Mouse (Mus musculus) neural tube, embryonic 11.5 days (tissue): ENCODE data around the gene Macf1. TPM values are rescaled to one million over a fixed set of nuclear protein-coding genes. Genes with fewer than 3 reads are reported as not detected.

Source experiments
- ATAC-seq: fragments of 200-750 bp; cut with Nextera tagmentation; 2 replicates; pipeline ENCODE4 v1.8.0; 2017; ENCODE audit warnings: moderate number of reproducible peaks, mild to moderate bottlenecking, moderate TSS enrichment, moderate library complexity; ENCODE audit not compliant: insufficient read depth, low FRiP score, low TSS enrichment
- DNase-seq: peaks from one replicate; pipeline ENCODE4 v3.0.0-alpha.2; 2015; ENCODE audit warnings: low spot score
- H3K27ac ChIP-seq: fragments of 300-500 bp; sonication (generic); 2 replicates; pipeline ENCODE4 v1.5.1; 2014; ENCODE audit warnings: low read depth, mild to moderate bottlenecking, low read length
- H3K27me3 ChIP-seq: fragments of 300-500 bp; sonication (generic); 2 replicates; pipeline ENCODE4 v1.6.1; 2014; ENCODE audit warnings: mild to moderate bottlenecking, low read length, mixed read lengths; ENCODE audit not compliant: control insufficient read depth, insufficient read depth
- H3K36me3 ChIP-seq: fragments of 300-500 bp; sonication (generic); 2 replicates; pipeline ENCODE4 v1.6.1; 2014; ENCODE audit warnings: mild to moderate bottlenecking, low read length, moderate library complexity, mixed read lengths; ENCODE audit not compliant: control insufficient read depth, insufficient read depth
- H3K4me1 ChIP-seq: fragments of 300-500 bp; sonication (generic); 2 replicates; pipeline ENCODE4 v1.6.1; 2014; ENCODE audit warnings: low read length, mixed read lengths; ENCODE audit not compliant: control insufficient read depth, insufficient read depth
- H3K4me2 ChIP-seq: fragments of 300-500 bp; sonication (generic); 2 replicates; pipeline ENCODE4 v1.6.1; 2014; ENCODE audit warnings: low read depth, mild to moderate bottlenecking, moderate library complexity
- H3K4me3 ChIP-seq: fragments of 300-500 bp; sonication (generic); 2 replicates; pipeline ENCODE4 v1.5.1; 2014; ENCODE audit warnings: low read depth, low read length
- H3K9ac ChIP-seq: fragments of 300-500 bp; sonication (generic); 2 replicates; pipeline ENCODE4 v1.6.1; 2014; ENCODE audit warnings: mild to moderate bottlenecking, low read length
- H3K9me3 ChIP-seq: fragments of 300-500 bp; sonication (generic); 2 replicates; pipeline ENCODE4 v1.6.1; 2016; ENCODE audit warnings: low read length; ENCODE audit not compliant: control insufficient read depth
- whole genome bisulfite sequencing: fragments of 180-500 bp; shearing (Covaris S2); extraction: QIAGEN DNeasy Blood & Tissue Kit; methylation state at CpG from one replicate; pipeline ENCODE4 v1.1.7; 2014; 5-methylcytosine and 5-hydroxymethylcytosine counted together
- polyA plus RNA-seq: library from polyadenylated mRNA; unstranded; fragments of >200 nt; fragmentation: Nextera tagmentation; extraction: Ambion mirVana; gene quantifications from 2 replicates; pipeline ENCODE4 v1.2.1, GENCODE M21; 2014

The Macf1 gene
- polyA plus RNA-seq, 1 experiment from 2014 or later: 79.1 TPM

GRCm38 (mm10) chr4:123707340-123707739 lies 23.2 kb upstream of the Macf1 start:
- H3K4me1 ChIP-seq: no peaks in the 10 kb centered on the region
- ATAC-seq (no peak), DNase-seq (no peak)
- H3K27me3 ChIP-seq: no peaks in the 10 kb centered on the region
- H3K27ac ChIP-seq: no peak overlapping the region
- H3K4me2 ChIP-seq: no peak overlapping the region
- 90% methylated on average over 5 of the region's 5 CpGs for WGBS
- H3K9ac ChIP-seq: no peak overlapping the region
- no peaks in the 10 kb centered on the region for H3K9me3 ChIP-seq
- H3K36me3 ChIP-seq: peaks cover 4% of the 10 kb centered on the region; the same call in 1 of the 2 replicates
- no peak overlapping the region for H3K4me3 ChIP-seq

- WGBS: 87% methylated on average over 2 of the region's 2 CpGs
- Histone ChIP-seq H3K36me3 (no peaks in the 10 kb centered on the region), H3K9ac (no peak overlapping the region), H3K27me3 (no peaks in the 10 kb centered on the region), H3K4me3 (no peak overlapping the region), H3K4me2 (no peak overlapping the region), H3K4me1 (no peaks in the 10 kb centered on the region), H3K9me3 (no peaks in the 10 kb centered on the region), H3K27ac (no peak overlapping the region)
- no peak for DNase-seq
- no peak for ATAC-seq
Measured at GRCm38 (mm10) chr4:123705340-123705739, 21.2 kb upstream of the Macf1 start.

- whole genome bisulfite sequencing: 79% methylated on average over 12 of the region's 12 CpGs
- H3K27ac ChIP-seq: no peak overlapping the region
Measured at GRCm38 (mm10) chr4:123693384-123693783, 9.2 kb upstream of the Macf1 start.

GRCm38 (mm10) chr4:123692071-123692470 lies 7.9 kb upstream of the Macf1 start:
- Histone ChIP-seq H3K4me2 (no peak overlapping the region), H3K36me3 (no peaks in the 10 kb centered on the region), H3K9ac (no peak overlapping the region), H3K4me1 (0 out of 2 replicates have a peak, but pooled peaks cover 2% of the 10 kb centered on the region), H3K9me3 (no peaks in the 10 kb centered on the region), H3K27ac (no peak overlapping the region), H3K4me3 (no peak overlapping the region), H3K27me3 (no peaks in the 10 kb centered on the region)
- ATAC-seq: no peak
- WGBS: 79% methylated on average over 3 of the region's 3 CpGs
- no peak for DNase-seq

More at GRCm38 (mm10) chr4:123693384-123693783, 9.2 kb upstream of the Macf1 start:
- Histone ChIP-seq H3K9ac (no peak overlapping the region), H3K4me1 (no peaks in the 10 kb centered on the region), H3K4me3 (no peak overlapping the region), H3K27me3 (no peaks in the 10 kb centered on the region), H3K4me2 (no peak overlapping the region), H3K36me3 (no peaks in the 10 kb centered on the region), H3K9me3 (no peaks in the 10 kb centered on the region)
- DNase-seq (no peak), ATAC-seq (no peak)

DNA sequence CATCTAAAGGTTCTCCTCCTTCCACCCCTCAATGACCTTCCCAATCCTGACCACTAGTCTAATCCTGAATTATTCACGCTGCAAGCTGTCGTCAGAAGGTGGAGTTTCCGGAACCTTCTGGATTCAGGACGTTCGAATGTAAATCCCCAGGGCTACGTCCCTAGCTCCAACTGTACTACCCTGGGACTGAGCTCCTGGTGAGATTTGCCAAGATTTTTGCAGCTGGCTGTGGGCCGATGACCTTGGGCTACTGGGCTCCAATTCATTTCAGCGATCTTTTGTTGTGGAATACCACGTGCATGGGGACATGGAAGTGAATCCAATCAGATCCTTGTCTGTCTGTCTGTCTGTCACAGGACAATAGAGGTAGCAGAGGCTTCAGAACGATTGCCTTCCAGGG lies 6.2 kb upstream of the Macf1 start:
- peaks cover 8% of the 10 kb centered on the region for H3K4me1 ChIP-seq
- H3K4me3 ChIP-seq: no peak overlapping the region
- H3K27ac ChIP-seq: no peak overlapping the region
- H3K4me2 ChIP-seq: no peak overlapping the region
- no peaks in the 10 kb centered on the region for H3K9me3 ChIP-seq
- H3K27me3 ChIP-seq: no peaks in the 10 kb centered on the region
- DNase-seq: no peak
- WGBS: 82% methylated on average over 10 of the region's 10 CpGs
- ATAC-seq: no peak
- H3K36me3 ChIP-seq: no peaks in the 10 kb centered on the region
- H3K9ac ChIP-seq: no peak overlapping the region

DNA sequence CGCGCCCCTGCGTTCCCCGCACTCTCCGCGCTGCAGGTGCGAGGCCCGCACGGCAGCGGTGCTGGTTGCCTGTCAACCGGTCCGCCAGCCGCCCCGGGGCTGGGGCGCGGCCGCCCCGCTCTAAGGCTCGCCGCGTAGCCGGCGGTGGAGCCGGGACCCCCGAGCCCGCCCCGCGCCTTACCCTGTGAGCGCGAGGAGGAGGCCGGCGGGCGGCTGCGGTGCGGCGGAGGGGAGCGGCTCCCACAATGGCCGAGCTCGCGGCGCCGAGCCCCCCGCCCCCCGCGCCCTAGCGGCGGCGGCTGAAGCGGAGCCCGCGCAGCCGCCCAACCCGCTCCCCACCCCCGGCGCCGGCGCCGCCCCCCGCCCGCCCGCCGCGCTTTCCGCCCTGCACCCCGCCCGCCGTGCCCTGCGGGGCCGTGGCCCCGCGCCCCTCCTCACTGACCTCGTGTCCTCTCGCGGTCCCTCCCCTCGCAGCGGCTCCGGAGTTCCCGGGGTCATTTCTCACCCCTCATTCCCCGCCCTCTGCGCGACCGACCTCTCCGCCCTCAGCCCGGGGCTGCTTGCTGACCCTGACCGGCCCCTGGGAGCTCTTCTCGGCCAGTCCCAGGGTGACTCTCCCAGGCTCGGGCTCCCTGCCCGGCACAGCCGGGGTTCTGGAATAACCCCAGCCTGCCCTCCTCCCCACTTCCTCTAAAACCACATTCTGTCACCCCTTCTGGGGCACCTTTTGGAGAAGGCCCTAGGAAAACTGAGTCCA lies 3.0 kb upstream of the Macf1 start:
- Histone ChIP-seq H3K9me3 (no peaks in the 10 kb centered on the region), H3K27ac (peak overlapping the region; percentile 88), H3K4me1 (peaks cover 8% of the 10 kb centered on the region), H3K36me3 (no peaks in the 10 kb centered on the region), H3K4me2 (peak overlapping the region; percentile 100), H3K27me3 (no peaks in the 10 kb centered on the region), H3K9ac (peak overlapping the region; percentile 84), H3K4me3 (peak overlapping the region; percentile 75)
- DNase-seq: peak; percentile 59
- 0% methylated on average over 36 of the region's 89 CpGs for WGBS
- peak; percentile 62; the same call in 1 of the 2 replicates for ATAC-seq

GRCm38 (mm10) chr4:123686368-123687024 lies 2.3 kb upstream of the Macf1 start:
- Histone ChIP-seq H3K36me3 (no peaks in the 10 kb centered on the region), H3K9ac (peak overlapping the region; percentile 84), H3K27ac (peak overlapping the region; percentile 88), H3K27me3 (no peaks in the 10 kb centered on the region), H3K9me3 (no peaks in the 10 kb centered on the region), H3K4me2 (peak overlapping the region; percentile 100), H3K4me1 (peaks cover 8% of the 10 kb centered on the region), H3K4me3 (peak overlapping the region; percentile 75)
- under 1% methylated on average over 55 of the region's 56 CpGs for WGBS
- DNase-seq (peak; percentile 46), ATAC-seq (peak; percentile 51)

GRCm38 (mm10) chr4:123685506-123686242 lies 1.5 kb upstream of the Macf1 start:
- Histone ChIP-seq H3K4me2 (peak overlapping the region; percentile 100), H3K4me1 (peaks cover 8% of the 10 kb centered on the region), H3K4me3 (peak overlapping the region; percentile 75), H3K9ac (peak overlapping the region; percentile 84), H3K27ac (0 out of 2 replicates have a peak overlapping the region, but pooled peaks have one; percentile 34), H3K36me3 (no peaks in the 10 kb centered on the region), H3K27me3 (no peaks in the 10 kb centered on the region), H3K9me3 (no peaks in the 10 kb centered on the region)
- WGBS: 43% methylated on average over 8 of the region's 8 CpGs
- DNase-seq (no peak), ATAC-seq (no peak)
